Mouse (Mus musculus): ENCODE measurements around the gene Ogfod1.

Gene Ogfod1

GRCm38 (mm10) chr8:94036944-94037524, at the start of gene Ogfod1, which contains the start of gene Nudt21:
Ogfod1 (plus strand) TSS chr8:94037198.
Nudt21 (minus strand) TSS chr8:94037031.
- DNase-seq, result peak; percentile 94

GRCm38 (mm10) chr8:93989739-93990138, 47.3 kb upstream of the Ogfod1 start:
- DNase-seq, result no peak

- DNase-seq, result no peak
Measured at GRCm38 (mm10) chr8:93998961-93999360, 38.0 kb upstream of the Ogfod1 start.

- DNase-seq, result no peak
Measured at GRCm38 (mm10) chr8:94004139-94004538, 32.9 kb upstream of the Ogfod1 start.

GRCm38 (mm10) chr8:94009243-94009845, 27.7 kb upstream of the Ogfod1 start:
- DNase-seq, result peak; percentile 13

GRCm38 (mm10) chr8:94010101-94010705, 26.8 kb upstream of the Ogfod1 start:
- peak; percentile 9 for DNase-seq

GRCm38 (mm10) chr8:94011076-94012012, 25.7 kb upstream of the Ogfod1 start:
- peak; percentile 66 for DNase-seq

- DNase-seq, result peak; percentile 72
Measured at GRCm38 (mm10) chr8:94012013-94012951, 24.7 kb upstream of the Ogfod1 start, which contains the start of gene Amfr. Amfr (minus strand) TSS chr8:94012842.

GRCm38 (mm10) chr8:94013026-94013612, 23.9 kb upstream of the Ogfod1 start:
- no peak for DNase-seq

GRCm38 (mm10) chr8:94023916-94024315, 13.1 kb upstream of the Ogfod1 start:
- DNase-seq, result no peak

GRCm38 (mm10) chr8:94029701-94030100, 7.3 kb upstream of the Ogfod1 start:
- no peak for DNase-seq

- no peak for DNase-seq
Measured at GRCm38 (mm10) chr8:94033601-94034000, 3.4 kb upstream of the Ogfod1 start.

- no peak for DNase-seq
Measured at GRCm38 (mm10) chr8:94035200-94035599, 1.8 kb upstream of the Ogfod1 start.

- DNase-seq, result peak; percentile 73
Measured at GRCm38 (mm10) chr8:94036541-94036940, 457 bp upstream of the Ogfod1 start.

GRCm38 (mm10) chr8:94037806-94038205, 808 bp downstream of the Ogfod1 start:
- DNase-seq, result peak; percentile 6

- no peak for DNase-seq
Measured at GRCm38 (mm10) chr8:94047845-94048244, 10.8 kb downstream of the Ogfod1 start.

- DNase-seq, result no peak
Measured at GRCm38 (mm10) chr8:94052696-94053095, 15.7 kb downstream of the Ogfod1 start.

GRCm38 (mm10) chr8:94057157-94057854, 20.3 kb downstream of the Ogfod1 start:
- peak; percentile 45 for DNase-seq

GRCm38 (mm10) chr8:94066121-94066863, 29.3 kb downstream of the Ogfod1 start:
- no peak for DNase-seq

- no peak for DNase-seq
Measured at GRCm38 (mm10) chr8:94068793-94069192, 31.8 kb downstream of the Ogfod1 start.
